Mouse (Mus musculus) intestine, embryonic 16.5 days (tissue): ENCODE measurements around the gene Scaf4. TPM values are rescaled to one million over a fixed set of nuclear protein-coding genes. Genes with fewer than 3 reads are reported as not detected.

Experiments used
- ATAC-seq: fragments of 200-750 bp; cut with Nextera tagmentation; 2 replicates; pipeline ENCODE4 v1.8.0; 2017; ENCODE audit warnings: moderate TSS enrichment, moderate library complexity
- H3K27ac ChIP-seq: fragments of 300-500 bp; sonication (generic); 2 replicates; pipeline ENCODE4 v1.5.1; 2014; ENCODE audit warnings: mild to moderate bottlenecking, low read length
- H3K27me3 ChIP-seq: fragments of 300-500 bp; sonication (generic); replicated peaks from 2 replicates; pipeline ENCODE4 v1.6.1; 2014; ENCODE audit warnings: low read length, control low read depth, mixed read lengths; ENCODE audit not compliant: control insufficient read depth, insufficient read depth
- H3K36me3 ChIP-seq: fragments of 300-500 bp; sonication (generic); 2 replicates; pipeline ENCODE4 v1.6.1; 2014; ENCODE audit warnings: low read length, control low read depth; ENCODE audit not compliant: control insufficient read depth, insufficient read depth
- H3K4me1 ChIP-seq: fragments of 300-500 bp; sonication (generic); 2 replicates; pipeline ENCODE4 v1.6.1; 2014; ENCODE audit warnings: low read length, control low read depth, mixed read lengths; ENCODE audit not compliant: control insufficient read depth, insufficient read depth
- H3K4me2 ChIP-seq: fragments of 300-500 bp; sonication (generic); 2 replicates; pipeline ENCODE4 v1.6.1; 2014; ENCODE audit warnings: low read depth, low read length, control low read depth
- H3K4me3 ChIP-seq: fragments of 300-500 bp; sonication (generic); 2 replicates; pipeline ENCODE4 v1.5.1; 2014; ENCODE audit warnings: mild to moderate bottlenecking, low read length
- H3K9ac ChIP-seq: fragments of 300-500 bp; sonication (generic); 2 replicates; pipeline ENCODE4 v1.6.1; 2014; ENCODE audit warnings: low read depth, low read length
- H3K9me3 ChIP-seq: fragments of 300-500 bp; sonication (generic); 2 replicates; pipeline ENCODE4 v1.6.1; 2016; ENCODE audit warnings: low read length, control low read depth; ENCODE audit not compliant: control insufficient read depth
- WGBS: fragments of 180-500 bp; shearing (Covaris S2); extraction: QIAGEN DNeasy Blood & Tissue Kit; methylation state at CpG from one replicate; pipeline ENCODE4 v1.1.7; 2014; 5-methylcytosine and 5-hydroxymethylcytosine counted together
- polyA plus RNA-seq: library from polyadenylated mRNA; unstranded; fragments of >200 nt; fragmentation: Nextera tagmentation; extraction: Ambion mirVana; gene quantifications from 2 replicates; pipeline ENCODE4 v1.2.1, GENCODE M21; 2015

The Scaf4 gene
- polyA plus RNA-seq, 1 experiment from 2014 or later, result 15.4 TPM

DNA sequence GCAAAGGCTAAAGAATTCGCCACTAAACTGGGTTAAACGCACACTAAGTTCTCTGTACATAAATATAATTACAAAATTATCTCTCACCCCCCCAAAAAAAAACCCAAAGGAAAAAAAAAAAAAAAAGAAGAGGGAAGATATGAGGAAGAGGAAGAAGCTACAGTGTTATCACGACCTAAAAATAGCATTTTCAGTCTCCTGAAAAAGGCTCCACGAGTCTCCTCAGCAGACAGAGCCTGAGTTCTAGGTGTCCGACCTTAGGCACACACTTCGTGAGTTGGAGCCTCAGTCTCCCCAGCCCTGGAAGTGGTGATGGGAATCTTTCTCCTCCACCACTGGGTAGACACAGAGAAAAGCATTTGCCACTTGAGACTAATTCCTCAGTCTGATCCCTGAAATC lies 85.7 kb downstream of the Scaf4 start:
- 88% methylated on average over 6 of the region's 6 CpGs for WGBS
- Histone ChIP-seq H3K4me3 (no peak overlapping the region), H3K36me3 (no peaks in the 10 kb centered on the region), H3K4me2 (no peak overlapping the region), H3K27me3 (no peaks in the 10 kb centered on the region), H3K9me3 (no peaks in the 10 kb centered on the region), H3K9ac (no peak overlapping the region), H3K27ac (no peak overlapping the region), H3K4me1 (peaks cover 14% of the 10 kb centered on the region; the same call in 1 of the 2 replicates)
- no peak for ATAC-seq

DNA sequence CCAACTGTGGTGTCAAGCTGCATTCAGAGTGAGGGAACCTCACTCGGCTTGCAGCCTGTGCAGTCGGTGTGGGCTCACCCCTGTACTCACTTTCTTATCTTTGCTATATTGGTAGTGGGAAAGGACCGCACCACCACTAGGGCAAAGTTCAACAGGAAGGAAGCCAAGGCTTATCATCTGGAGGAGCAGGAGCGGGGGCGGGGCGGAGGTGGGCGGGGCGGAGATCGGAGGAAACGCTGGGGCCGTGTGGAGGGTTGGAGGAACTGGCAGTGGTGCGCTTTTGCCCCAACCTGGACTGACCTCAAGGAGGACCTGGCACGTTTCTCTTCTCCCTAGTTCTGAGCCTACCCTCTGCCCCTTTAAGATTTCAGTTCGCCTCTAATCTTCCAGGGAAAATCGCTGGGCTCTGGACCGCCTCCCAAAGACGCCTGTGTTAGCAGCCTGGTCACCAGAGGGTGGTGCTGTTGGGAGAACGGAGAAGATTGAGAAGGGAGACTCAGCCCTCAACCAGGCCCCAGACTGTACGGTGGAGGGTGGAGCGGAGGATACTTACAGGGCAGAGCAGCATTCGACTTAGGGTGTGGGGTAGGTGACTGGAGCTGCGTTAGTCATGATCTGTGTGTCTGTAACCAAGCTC lies 86.8 kb downstream of the Scaf4 start:
- Histone ChIP-seq H3K36me3 (no peaks in the 10 kb centered on the region), H3K27ac (peak overlapping the region; percentile 90), H3K4me2 (peak overlapping the region; percentile 56), H3K4me1 (peaks cover 12% of the 10 kb centered on the region; the same call in 1 of the 2 replicates), H3K9ac (peak overlapping the region; percentile 65), H3K27me3 (no peaks in the 10 kb centered on the region), H3K9me3 (no peaks in the 10 kb centered on the region), H3K4me3 (peak overlapping the region; percentile 45)
- peak; percentile 92 for ATAC-seq
- 2% methylated on average over 22 of the region's 22 CpGs for WGBS

DNA sequence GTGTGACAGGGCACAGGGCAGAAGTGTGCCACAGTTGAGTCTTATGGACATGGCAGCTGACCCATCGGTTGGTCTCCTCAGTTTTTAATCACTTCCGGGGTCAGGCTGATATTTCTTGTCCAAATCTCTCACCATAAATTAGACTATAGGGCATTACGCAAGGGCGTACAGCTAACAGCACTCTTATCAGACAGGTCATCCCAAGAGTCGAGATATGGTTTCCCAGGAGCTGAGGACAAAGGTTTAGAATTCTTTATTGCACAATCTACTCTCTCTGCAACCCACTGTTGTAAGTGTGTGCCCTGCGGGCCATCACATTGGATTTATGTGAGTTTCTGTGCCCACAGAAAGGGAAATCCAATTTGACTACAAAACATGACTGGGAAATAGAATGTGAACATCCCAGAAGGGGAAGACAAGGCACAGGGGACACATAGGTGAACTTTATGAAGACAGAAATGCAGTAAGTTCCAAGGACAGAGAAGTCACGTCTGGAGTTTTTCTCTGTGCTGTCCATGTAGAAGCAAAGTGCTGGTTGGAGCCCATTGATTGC lies 87.5 kb downstream of the Scaf4 start:
- Histone ChIP-seq H3K9me3 (no peaks in the 10 kb centered on the region), H3K27me3 (no peaks in the 10 kb centered on the region), H3K4me3 (no peak overlapping the region), H3K27ac (peak overlapping the region; percentile 90), H3K9ac (no peak overlapping the region), H3K4me2 (peak overlapping the region; percentile 56), H3K36me3 (no peaks in the 10 kb centered on the region), H3K4me1 (peaks cover 8% of the 10 kb centered on the region; the same call in 1 of the 2 replicates)
- WGBS, result 53% methylated on average over 7 of the region's 7 CpGs
- peak; percentile 86 for ATAC-seq

DNA sequence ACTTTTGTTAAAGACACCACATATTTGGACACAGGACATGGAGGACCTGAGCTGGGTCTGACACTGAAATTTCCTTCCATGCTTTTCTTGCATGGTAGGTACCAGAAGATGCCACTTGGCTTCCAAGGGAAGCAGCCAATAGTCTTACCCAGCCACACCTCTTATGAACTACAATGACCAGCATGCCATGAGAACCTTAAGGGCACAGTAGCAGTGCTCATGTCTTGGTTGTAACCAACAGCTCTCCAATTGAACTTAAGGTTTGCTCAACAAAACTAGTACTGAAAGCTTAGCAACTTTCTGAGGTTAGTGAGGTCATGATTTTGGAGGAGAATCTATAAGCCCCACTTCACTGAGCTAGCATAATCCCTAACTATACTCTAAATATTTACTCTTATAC lies 90.6 kb downstream of the Scaf4 start:
- no peak for ATAC-seq

DNA sequence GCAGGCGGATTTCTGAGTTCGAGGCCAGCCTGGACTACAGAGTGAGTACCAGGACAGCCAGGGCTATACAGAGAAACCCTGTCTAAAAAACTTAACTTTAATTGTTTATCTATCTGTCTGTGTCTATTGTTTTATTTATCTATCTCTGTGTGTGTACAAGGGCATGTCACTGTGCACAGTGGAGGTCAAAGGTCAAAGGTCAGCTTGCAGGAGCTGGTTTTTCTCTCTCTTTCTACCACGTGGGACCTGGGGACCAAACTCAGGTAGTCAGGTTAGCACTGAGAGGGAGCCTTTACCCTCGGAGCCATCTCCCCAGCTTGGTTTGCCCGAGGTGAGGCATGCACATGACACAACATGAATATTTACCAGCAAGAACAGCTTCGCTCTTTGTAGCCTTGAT lies 93.0 kb downstream of the Scaf4 start:
- Histone ChIP-seq H3K4me1 (peaks cover 5% of the 10 kb centered on the region; the same call in 1 of the 2 replicates), H3K4me2 (no peak overlapping the region), H3K27me3 (no peaks in the 10 kb centered on the region), H3K27ac (no peak overlapping the region), H3K9ac (no peak overlapping the region), H3K4me3 (no peak overlapping the region), H3K36me3 (no peaks in the 10 kb centered on the region), H3K9me3 (no peaks in the 10 kb centered on the region)
- no peak for ATAC-seq
- 67% methylated on average over 6 of the region's 6 CpGs for WGBS

More for the DNA sequence above, 90.6 kb downstream of the Scaf4 start:
- Histone ChIP-seq H3K27ac (no peak overlapping the region), H3K9ac (no peak overlapping the region), H3K36me3 (no peaks in the 10 kb centered on the region), H3K27me3 (no peaks in the 10 kb centered on the region), H3K4me2 (no peak overlapping the region), H3K4me1 (peaks cover 8% of the 10 kb centered on the region; the same call in 1 of the 2 replicates), H3K9me3 (no peaks in the 10 kb centered on the region), H3K4me3 (no peak overlapping the region)

DNA sequence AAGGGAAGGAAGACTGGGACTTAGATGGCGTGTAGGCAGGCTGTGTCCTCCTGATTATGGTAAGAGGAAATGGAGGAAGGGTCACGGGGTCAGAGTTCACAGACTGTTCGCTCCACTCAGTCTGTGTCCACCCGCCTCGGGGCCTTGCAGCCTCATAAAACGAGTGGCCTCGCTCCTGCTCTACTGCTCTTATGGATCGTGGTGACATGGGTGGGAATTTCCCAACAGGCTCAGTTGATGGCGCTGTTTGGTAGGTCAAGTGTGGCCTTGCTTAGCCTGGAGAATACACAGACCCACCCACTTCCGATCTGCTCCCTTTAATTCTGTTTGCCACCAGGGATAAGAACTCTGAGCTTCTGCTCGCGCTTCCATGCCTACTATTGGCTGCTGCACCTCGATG lies 96.8 kb downstream of the Scaf4 start:
- H3K4me2 ChIP-seq, result no peak overlapping the region; the same call in 1 of the 2 replicates
- H3K27ac ChIP-seq, result no peak overlapping the region
- no peaks in the 10 kb centered on the region for H3K9me3 ChIP-seq
- peak; percentile 58 for ATAC-seq
- WGBS, result 22% methylated on average over 13 of the region's 13 CpGs
- H3K4me1 ChIP-seq, result peaks cover 10% of the 10 kb centered on the region; the same call in 1 of the 2 replicates
- H3K27me3 ChIP-seq, result no peaks in the 10 kb centered on the region
- H3K36me3 ChIP-seq, result no peaks in the 10 kb centered on the region
- no peak overlapping the region for H3K9ac ChIP-seq
- no peak overlapping the region for H3K4me3 ChIP-seq

DNA sequence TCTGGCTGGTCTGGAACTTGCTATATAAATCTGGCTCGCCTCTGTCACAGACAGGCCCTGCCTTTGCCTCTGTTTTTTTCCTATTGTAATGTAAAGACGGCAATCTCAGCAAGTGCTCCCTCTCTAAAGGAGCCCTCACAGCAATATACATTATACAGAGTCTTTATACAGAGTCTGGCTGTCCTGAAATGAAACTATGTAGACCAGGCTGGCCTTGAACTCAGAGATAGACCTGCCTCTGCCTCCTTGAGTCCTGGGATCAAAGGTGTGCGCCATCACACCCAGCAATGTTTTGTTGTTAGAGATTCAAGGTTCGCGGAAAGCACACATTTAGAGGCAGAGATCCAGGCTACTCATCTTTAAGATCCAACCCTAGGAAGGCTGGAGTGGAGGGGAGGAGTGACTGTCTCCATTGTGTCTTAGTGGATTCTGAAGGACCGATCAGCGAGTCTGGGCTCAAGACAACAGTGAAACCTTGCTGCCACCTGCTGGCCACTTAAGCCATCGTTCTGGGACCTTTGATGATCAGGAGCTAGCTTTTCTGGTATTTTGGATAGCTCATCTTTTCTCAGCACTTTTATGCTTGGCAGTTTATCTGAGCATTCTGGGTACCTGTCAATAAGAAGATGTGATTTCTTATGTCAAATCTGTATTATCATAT lies 98.2 kb downstream of the Scaf4 start:
- no peaks in the 10 kb centered on the region for H3K9me3 ChIP-seq
- H3K27me3 ChIP-seq, result no peaks in the 10 kb centered on the region
- H3K9ac ChIP-seq, result no peak overlapping the region
- H3K4me3 ChIP-seq, result no peak overlapping the region
- H3K4me1 ChIP-seq, result peaks cover 10% of the 10 kb centered on the region; the same call in 1 of the 2 replicates
- ATAC-seq, result peak; percentile 45; the same call in 1 of the 2 replicates
- no peak overlapping the region for H3K27ac ChIP-seq
- WGBS, result 44% methylated on average over 8 of the region's 8 CpGs
- no peak overlapping the region for H3K4me2 ChIP-seq
- no peaks in the 10 kb centered on the region for H3K36me3 ChIP-seq

DNA sequence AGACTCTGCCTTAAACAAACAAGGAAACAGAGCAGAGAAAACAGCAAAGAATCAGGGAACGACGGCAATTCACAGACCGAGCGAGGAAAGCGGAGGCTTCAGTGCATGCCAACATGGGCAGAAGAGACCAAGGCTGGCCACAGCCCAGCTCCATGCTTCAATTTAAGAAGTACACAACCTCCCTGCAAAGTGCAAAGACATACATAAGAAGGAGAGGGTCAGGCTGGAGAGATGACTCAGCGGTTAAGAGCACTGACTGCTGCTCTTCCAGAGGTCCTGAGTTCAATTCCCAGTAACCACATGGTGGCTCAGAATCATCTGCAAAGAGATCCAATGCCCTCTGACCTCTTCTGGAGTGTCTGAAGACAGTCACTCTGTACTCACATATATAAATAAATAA lies 100.2 kb downstream of the Scaf4 start:
- Histone ChIP-seq H3K4me2 (no peak overlapping the region), H3K4me1 (peaks cover 10% of the 10 kb centered on the region; the same call in 1 of the 2 replicates), H3K36me3 (no peaks in the 10 kb centered on the region), H3K9ac (no peak overlapping the region), H3K27ac (no peak overlapping the region), H3K4me3 (no peak overlapping the region), H3K27me3 (no peaks in the 10 kb centered on the region), H3K9me3 (no peaks in the 10 kb centered on the region)
- no peak; the same call in 1 of the 2 replicates for ATAC-seq
- 56% methylated on average over 6 of the region's 6 CpGs for WGBS

DNA sequence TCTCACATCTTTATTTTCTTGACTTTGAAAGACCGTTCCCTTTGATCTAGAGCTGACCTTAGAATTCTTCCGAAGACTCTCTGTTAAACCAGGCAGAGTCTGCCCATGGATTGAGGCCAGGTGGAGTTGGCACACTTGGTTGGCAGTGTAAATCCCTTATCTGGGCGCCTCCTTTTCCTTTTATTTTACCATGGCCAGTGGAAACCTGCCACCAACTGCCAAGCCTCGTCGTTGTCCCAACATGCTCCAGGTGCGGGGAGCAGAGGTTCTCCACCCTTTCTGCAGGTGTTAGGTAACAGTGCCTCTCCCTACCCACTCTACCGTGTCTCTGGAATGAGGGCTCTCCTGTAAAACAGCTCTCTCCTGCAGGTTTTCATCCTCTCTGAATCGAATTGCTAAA lies 102.6 kb downstream of the Scaf4 start:
- WGBS, result 91% methylated on average over 8 of the region's 8 CpGs
- H3K9ac ChIP-seq, result no peak overlapping the region
- H3K27me3 ChIP-seq, result no peaks in the 10 kb centered on the region
- 0 out of 2 replicates have a peak, but pooled peaks cover 6% of the 10 kb centered on the region for H3K4me1 ChIP-seq
- H3K4me2 ChIP-seq, result no peak overlapping the region
- H3K36me3 ChIP-seq, result no peaks in the 10 kb centered on the region
- ATAC-seq, result no peak
- H3K4me3 ChIP-seq, result no peak overlapping the region
- H3K9me3 ChIP-seq, result no peaks in the 10 kb centered on the region
- H3K27ac ChIP-seq, result no peak overlapping the region
